Mouse (Mus musculus) forebrain, embryonic 14.5 days (tissue): ENCODE measurements around the gene Syp. TPM values are rescaled to one million over a fixed set of nuclear protein-coding genes. Genes with fewer than 3 reads are reported as not detected.

Experiments
- ATAC-seq: fragments of 200-750 bp; cut with Nextera tagmentation; 2 replicates; pipeline ENCODE4 v1.8.0; 2017; ENCODE audit warnings: mild to moderate bottlenecking, moderate library complexity
- DNase-seq: peaks from one replicate; pipeline ENCODE4 v3.0.0-alpha.2; 2015; ENCODE audit warnings: low spot score
- H3K27ac ChIP-seq: fragments of 300-500 bp; sonication (generic); 2 replicates; pipeline ENCODE4 v1.5.1; 2014; ENCODE audit warnings: low read depth, mild to moderate bottlenecking, control low read depth, low read length, moderate library complexity
- H3K27me3 ChIP-seq: fragments of 300-500 bp; sonication (generic); replicated peaks from 2 replicates; pipeline ENCODE4 v1.6.1; 2014; ENCODE audit warnings: low read length, control low read depth, mixed read lengths; ENCODE audit not compliant: control insufficient read depth, insufficient read depth
- H3K36me3 ChIP-seq: fragments of 300-500 bp; sonication (generic); 2 replicates; pipeline ENCODE4 v1.6.1; 2014; ENCODE audit warnings: low read length, control low read depth; ENCODE audit not compliant: control insufficient read depth, insufficient read depth
- H3K4me1 ChIP-seq: fragments of 300-500 bp; sonication (generic); 2 replicates; pipeline ENCODE4 v1.6.1; 2014; ENCODE audit warnings: antibody characterized with exemption, low read length, control low read depth; ENCODE audit not compliant: control insufficient read depth, insufficient read depth
- H3K4me2 ChIP-seq: fragments of 300-500 bp; sonication (generic); 2 replicates; pipeline ENCODE4 v1.6.1; 2014; ENCODE audit warnings: mild to moderate bottlenecking, control low read depth, low read length
- H3K4me3 ChIP-seq: fragments of 300-500 bp; sonication (generic); 2 replicates; pipeline ENCODE4 v1.5.1; 2014; ENCODE audit warnings: low read depth, low read length, control low read depth
- H3K9ac ChIP-seq: fragments of 300-500 bp; sonication (generic); 2 replicates; pipeline ENCODE4 v1.6.1; 2014; ENCODE audit warnings: mild to moderate bottlenecking, low read length, control low read depth, moderate library complexity
- H3K9me3 ChIP-seq: fragments of 300-500 bp; sonication (generic); replicated peaks from 2 replicates; pipeline ENCODE4 v1.6.1; 2016; ENCODE audit warnings: low read length, control low read depth, mixed read lengths; ENCODE audit not compliant: control insufficient read depth
- WGBS: fragments of 180-500 bp; shearing (Covaris S2); extraction: QIAGEN DNeasy Blood & Tissue Kit; methylation state at CpG from one replicate; pipeline ENCODE4 v1.1.7; 2014; 5-methylcytosine and 5-hydroxymethylcytosine counted together
- polyA plus RNA-seq: library from polyadenylated mRNA; unstranded; fragments of >200 nt; fragmentation: Nextera tagmentation; extraction: Ambion mirVana; gene quantifications from 2 replicates; pipeline ENCODE4 v1.2.1, GENCODE M21; 2014

Gene Syp
- polyA plus RNA-seq, 1 experiment from 2014 or later, result 69.2 TPM

DNA sequence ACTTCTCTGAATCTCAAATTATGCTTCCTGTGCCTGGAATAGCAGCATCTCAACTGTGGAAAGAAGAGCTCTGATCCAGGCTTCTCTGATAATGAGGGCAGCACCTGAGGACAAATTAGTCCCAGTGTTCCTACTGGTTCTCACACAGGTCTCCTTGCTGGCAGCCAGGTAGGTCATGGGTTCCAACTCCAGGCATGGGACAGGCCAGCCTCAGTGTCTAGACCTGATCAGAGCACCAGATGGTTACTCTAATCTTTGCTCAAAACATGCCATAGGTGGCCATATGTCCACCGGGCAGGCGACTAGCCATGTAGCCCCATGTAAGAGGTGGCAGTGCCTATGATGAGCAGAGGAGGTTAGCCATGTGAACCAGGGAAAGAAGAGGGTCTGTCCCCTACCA, 50.0 kb downstream of the Syp start:
- Histone ChIP-seq H3K27ac (no peak overlapping the region), H3K9ac (no peak overlapping the region), H3K27me3 (no peaks in the 10 kb centered on the region), H3K4me1 (no peaks in the 10 kb centered on the region), H3K4me3 (no peak overlapping the region), H3K36me3 (no peaks in the 10 kb centered on the region), H3K9me3 (no peaks in the 10 kb centered on the region), H3K4me2 (no peak overlapping the region)
- ATAC-seq (no peak), DNase-seq (no peak)
- WGBS, result 96% methylated on average over 2 of the region's 2 CpGs

DNA sequence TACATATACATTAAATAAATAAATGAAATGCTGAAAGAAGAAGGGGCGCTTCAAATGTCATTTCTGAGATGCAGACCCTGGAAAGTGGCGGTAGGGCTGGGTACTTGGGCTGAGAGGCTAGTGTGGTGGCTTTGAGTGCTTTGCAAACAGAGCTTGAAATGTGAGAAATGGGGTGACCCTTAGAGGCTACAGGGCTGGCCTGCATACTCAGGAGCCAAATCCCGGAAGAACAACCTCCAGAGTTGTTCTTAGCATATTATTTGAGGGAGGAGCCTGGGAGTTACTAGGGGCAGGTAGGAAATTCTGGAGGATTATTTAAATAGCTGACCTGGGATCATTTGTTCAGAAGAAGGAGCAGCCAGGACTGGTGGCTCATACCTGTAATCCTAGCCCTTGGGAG, 52.2 kb downstream of the Syp start:
- Histone ChIP-seq H3K4me2 (no peak overlapping the region), H3K27ac (no peak overlapping the region), H3K4me3 (no peak overlapping the region), H3K36me3 (no peaks in the 10 kb centered on the region), H3K4me1 (no peaks in the 10 kb centered on the region), H3K27me3 (no peaks in the 10 kb centered on the region), H3K9ac (no peak overlapping the region), H3K9me3 (no peaks in the 10 kb centered on the region)
- ATAC-seq, result no peak
- 78% methylated on average over 3 of the region's 3 CpGs for WGBS
- DNase-seq, result no peak

DNA sequence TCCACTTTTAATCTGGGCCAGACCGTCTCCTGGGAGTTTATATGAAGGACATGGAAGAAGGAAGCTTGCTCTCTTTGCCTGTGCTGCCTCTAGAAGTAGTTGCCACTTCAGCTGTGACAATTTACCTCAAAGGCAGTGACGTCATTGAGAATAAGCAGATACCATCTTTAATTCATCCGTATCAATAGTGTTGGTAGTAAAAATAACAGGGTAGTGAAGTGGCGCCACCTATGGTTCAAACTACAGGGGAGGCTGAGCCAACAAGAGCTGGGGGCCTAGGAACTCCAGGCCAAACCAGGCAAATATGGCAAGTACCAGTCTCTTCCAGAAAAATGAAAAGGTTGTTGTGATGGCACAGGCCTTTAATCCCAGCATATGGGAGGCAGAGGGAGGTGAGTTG, 54.6 kb downstream of the Syp start:
- ATAC-seq, result no peak
- WGBS, result 40% methylated on average over 4 of the region's 4 CpGs

DNA sequence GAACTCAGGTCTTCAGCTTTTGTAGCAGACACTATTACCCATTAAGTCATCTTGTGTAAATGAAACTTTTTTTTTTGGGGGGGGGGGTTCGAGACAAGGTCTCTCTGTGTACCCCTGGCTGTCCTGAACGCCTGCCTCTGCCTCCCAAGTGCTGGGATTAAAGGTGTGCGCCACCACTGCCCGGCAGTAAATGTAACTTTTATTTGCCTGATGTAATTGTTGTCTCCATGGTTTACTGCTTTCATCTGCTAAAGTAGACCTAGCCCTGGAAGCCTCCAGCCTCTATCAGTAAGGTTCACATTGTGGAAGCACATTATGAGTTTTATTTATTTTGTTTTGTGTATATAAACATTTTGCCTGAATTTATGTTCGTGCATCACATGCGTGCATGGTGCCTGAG, 58.2 kb downstream of the Syp start:
- Histone ChIP-seq H3K27ac (no peak overlapping the region), H3K9ac (no peak overlapping the region), H3K4me3 (no peak overlapping the region), H3K4me2 (peak overlapping the region; percentile 39), H3K27me3 (no peaks in the 10 kb centered on the region), H3K36me3 (peaks cover 8% of the 10 kb centered on the region; the same call in 1 of the 2 replicates), H3K4me1 (no peaks in the 10 kb centered on the region), H3K9me3 (no peaks in the 10 kb centered on the region)
- DNase-seq (no peak), ATAC-seq (no peak; the same call in 1 of the 2 replicates)
- 50% methylated on average over 6 of the region's 6 CpGs for WGBS

More for the DNA sequence above, 54.6 kb downstream of the Syp start:
- no peaks in the 10 kb centered on the region for H3K27me3 ChIP-seq
- H3K9me3 ChIP-seq, result no peaks in the 10 kb centered on the region
- no peak overlapping the region for H3K4me3 ChIP-seq
- peak; percentile 26 for DNase-seq
- H3K36me3 ChIP-seq, result no peaks in the 10 kb centered on the region
- no peaks in the 10 kb centered on the region for H3K4me1 ChIP-seq
- no peak overlapping the region for H3K27ac ChIP-seq
- H3K9ac ChIP-seq, result no peak overlapping the region
- H3K4me2 ChIP-seq, result no peak overlapping the region

DNA sequence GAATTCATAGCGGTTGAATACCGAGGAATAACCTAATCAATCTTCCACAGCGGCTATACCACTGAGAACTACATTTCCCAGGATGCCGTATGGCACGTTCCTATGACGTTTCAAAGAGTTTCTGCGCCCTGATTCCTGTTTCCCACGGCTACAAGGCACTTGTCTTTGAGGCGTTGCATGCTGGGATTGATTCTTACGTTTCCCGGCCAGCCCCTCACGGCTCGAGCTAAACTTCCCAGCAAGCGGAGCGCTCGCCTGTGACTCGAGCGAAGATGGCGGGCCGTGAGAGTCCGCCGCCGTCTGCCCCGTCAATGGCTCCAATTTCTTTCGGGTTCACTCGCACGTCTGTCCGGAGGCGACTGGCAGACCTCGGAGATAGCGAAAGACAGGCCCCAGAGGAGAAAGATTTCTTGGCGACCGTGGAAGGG, 58.7 kb downstream of the Syp start, which contains the start of gene Gpkow:
Gpkow (plus strand) TSS at position 178 of the 428 bp plus-strand sequence.
- WGBS, result 27% methylated on average over 33 of the region's 33 CpGs
- DNase-seq (peak; percentile 98), ATAC-seq (peak; percentile 98)
- H3K9me3 ChIP-seq, result no peaks in the 10 kb centered on the region
- H3K27me3 ChIP-seq, result no peaks in the 10 kb centered on the region
- H3K4me2 ChIP-seq, result peak within 1 kb of the TSS; percentile 58
- H3K4me3 ChIP-seq, result peak within 1 kb of the TSS; percentile 48
- H3K36me3 ChIP-seq, result peaks cover 10% of the 10 kb centered on the region; the same call in 1 of the 2 replicates
- H3K4me1 ChIP-seq, result no peaks in the 10 kb centered on the region
- peak within 1 kb of the TSS; percentile 56 for H3K9ac ChIP-seq
- no peak within 1 kb of the TSS for H3K27ac ChIP-seq

Other genes with a start within 250 kb of the Syp start
- 0.09 TPM in 1 of 2 replicates, not detected in the other for gene Foxp3, start 64.8 kb upstream of the Syp start, polyA plus RNA-seq
- 2.6 and 3.3 TPM in 2 replicates for gene Ppp1r3f, start 64.2 kb upstream of the Syp start, polyA plus RNA-seq
- 37.0 and 44.0 TPM in 2 replicates for gene Ccdc22, start 33.0 kb upstream of the Syp start, polyA plus RNA-seq
- gene Cacna1f, start 31.4 kb upstream of the Syp start, polyA plus RNA-seq, result not detected in 2 replicates
- 0.94 and 1.6 TPM in 2 replicates for gene Prickle3, start 18.8 kb downstream of the Syp start, polyA plus RNA-seq
- gene Plp2, start 32.9 kb downstream of the Syp start, polyA plus RNA-seq, result 38.4 and 51.5 TPM in 2 replicates
- gene Magix, start 42.8 kb downstream of the Syp start, polyA plus RNA-seq, result 0.13 TPM in 1 of 2 replicates, not detected in the other
- gene Gpkow, start 58.7 kb downstream of the Syp start, polyA plus RNA-seq, result 56.2 and 57.4 TPM in 2 replicates
- 30.2 and 31.3 TPM in 2 replicates for gene Wdr45, start 75.9 kb downstream of the Syp start, polyA plus RNA-seq
- gene Gm45208, start 83.8 kb downstream of the Syp start, polyA plus RNA-seq, result not detected in 2 replicates
- 139 and 145 TPM in 2 replicates for gene Praf2, start 90.0 kb downstream of the Syp start, polyA plus RNA-seq
- gene Ccdc120, start 112.4 kb downstream of the Syp start, polyA plus RNA-seq, result 43.8 and 45.3 TPM in 2 replicates
- gene Tfe3, start 124.1 kb downstream of the Syp start, polyA plus RNA-seq, result 16.1 and 23.9 TPM in 2 replicates
- gene Gripap1, start 151.3 kb downstream of the Syp start, polyA plus RNA-seq, result 44.0 and 50.4 TPM in 2 replicates
- gene Kcnd1, start 183.8 kb downstream of the Syp start, polyA plus RNA-seq, result 1.3 and 1.6 TPM in 2 replicates
- gene Otud5, start 202.9 kb downstream of the Syp start, polyA plus RNA-seq, result 31.8 and 36.9 TPM in 2 replicates
- 11.3 and 15.1 TPM in 2 replicates for gene Pim2, start 239.8 kb downstream of the Syp start, polyA plus RNA-seq
- gene Slc35a2, start 245.6 kb downstream of the Syp start, polyA plus RNA-seq, result 17.1 and 17.8 TPM in 2 replicates